In the genomic region with DNA sequence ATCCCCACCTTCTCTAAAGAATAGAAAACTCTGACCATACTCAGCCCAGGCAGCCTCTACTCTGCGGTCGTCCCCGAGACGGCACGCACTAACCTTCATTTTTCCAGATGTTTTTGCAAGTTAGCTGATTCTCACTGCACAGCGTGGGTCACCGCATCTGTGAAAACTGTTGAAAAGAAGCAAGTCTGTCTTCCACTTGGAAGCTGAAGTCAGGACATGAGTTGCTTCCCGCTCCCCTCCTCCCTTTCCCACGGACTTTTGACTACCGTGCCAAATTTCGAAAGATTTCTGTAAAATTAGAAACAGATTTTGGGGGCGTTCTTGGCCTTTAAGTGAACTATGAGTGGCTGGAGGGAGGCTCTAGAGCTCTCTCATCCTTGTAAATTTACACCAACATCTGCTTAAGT, we compare ENCODE assay signal across 9 mouse cellular contexts. TPM values are rescaled to one million over a fixed set of nuclear protein-coding genes. Genes with fewer than 3 reads are reported as not detected.
A peak's percentile ranks its signal among the peaks of the same experiment; 100 is the strongest.
DNase-seq lines count a peak whose midpoint lies in the region; ATAC-seq and TF ChIP-seq lines count a peak whose summit lies in the region.
"Had no signal": no experiment of that assay in that cellular context is flagged by ENCODE, and none has a peak within 500 bp of the region (broad histone marks: within the 10 kb centered on the region; RNA-seq: fewer than 3 reads in every experiment).

A gene (minus strand): TSS at position 323 of the 407 bp plus-strand sequence.

- H3K4me1 ChIP-seq in hindbrain, embryonic 12.5 days, result no peaks in the 10 kb centered on the region
- no peaks in the 10 kb centered on the region for H3K4me1 ChIP-seq in hindbrain, embryonic 16.5 days (ENCODE audit: control insufficient read depth, insufficient read depth, low read depth, low read length)
- H3K4me1 ChIP-seq in cortical plate, adult 2 months (ENCODE audit: control insufficient read depth, insufficient read depth, low read length), result no peaks in the 10 kb centered on the region; the same call in 1 of the 2 replicates
- H3K4me1 ChIP-seq in limb, embryonic 15.5 days, result peaks cover 5% of the 10 kb centered on the region; the same call in 1 of the 2 replicates

- no peaks in the 10 kb centered on the region for H3K36me3 ChIP-seq in hindbrain, embryonic 12.5 days
- H3K36me3 ChIP-seq in hindbrain, embryonic 16.5 days (ENCODE audit: control insufficient read depth, insufficient read depth, low read length), result no peaks in the 10 kb centered on the region
- no peaks in the 10 kb centered on the region for H3K36me3 ChIP-seq in limb, embryonic 15.5 days

- H3K4me2 ChIP-seq in hindbrain, embryonic 12.5 days (replicated peaks), result no peak within 1 kb of the TSS; the same call in 1 of the 2 replicates
- no peak within 1 kb of the TSS for H3K4me2 ChIP-seq in hindbrain, embryonic 16.5 days (ENCODE audit: low read length)
- peak within 1 kb of the TSS; percentile 42 for H3K4me2 ChIP-seq in limb, embryonic 15.5 days

- ATAC-seq in hindbrain, embryonic 12.5 days (ENCODE audit: low FRiP score), result no peak
- ATAC-seq in hindbrain, embryonic 16.5 days, result no peak
- peak; percentile 78 for ATAC-seq in limb, embryonic 15.5 days (ENCODE audit: insufficient number of reproducible peaks, low FRiP score, low TSS enrichment, low read depth)

- no peak within 1 kb of the TSS for H3K4me3 ChIP-seq in hindbrain, embryonic 12.5 days
- H3K4me3 ChIP-seq in hindbrain, embryonic 16.5 days (ENCODE audit: low read length), result no peak within 1 kb of the TSS
- H3K4me3 ChIP-seq in cortical plate, adult 2 months (ENCODE audit: insufficient read depth, low read length), result no peak within 1 kb of the TSS; the same call in 1 of the 2 replicates
- peak within 1 kb of the TSS; percentile 41 for H3K4me3 ChIP-seq in limb, embryonic 15.5 days

- DNase-seq in gastrocnemius, postnatal 4 days (ENCODE audit: low spot score in 2 of 2), result peak; percentile 19 to 41
- no peak for DNase-seq in right cerebral cortex, postnatal 36 days (ENCODE audit: low spot score in 2 of 2)
- no peak for DNase-seq in Muller cell, postnatal 12 days (ENCODE audit: inconsistent ontology term)
- no peak for DNase-seq in urinary bladder, postnatal 36 days (ENCODE audit: low spot score in 2 of 2)

- WGBS in hindbrain, embryonic 12.5 days, result 63% methylated on average over 12 of the region's 12 CpGs
- WGBS in hindbrain, embryonic 16.5 days, result 75% methylated on average over 12 of the region's 12 CpGs
- 25% methylated on average over 12 of the region's 12 CpGs for WGBS in limb, embryonic 15.5 days

- H3K27ac ChIP-seq in hindbrain, embryonic 12.5 days, result peak within 1 kb of the TSS; percentile 60; the same call in 1 of the 2 replicates
- H3K27ac ChIP-seq in hindbrain, embryonic 16.5 days (ENCODE audit: low read depth, low read length), result no peak within 1 kb of the TSS
- H3K27ac ChIP-seq in cortical plate, adult 2 months (ENCODE audit: insufficient read depth, low read length), result peak within 1 kb of the TSS; percentile 80
- peak within 1 kb of the TSS; percentile 88 for H3K27ac ChIP-seq in limb, embryonic 15.5 days
- H3K27ac ChIP-seq: macrophage had no signal

- no peaks in the 10 kb centered on the region for H3K9me3 ChIP-seq in hindbrain, embryonic 12.5 days (replicated peaks)
- H3K9me3 ChIP-seq in hindbrain, embryonic 16.5 days (ENCODE audit: control insufficient read depth, low read length), result no peaks in the 10 kb centered on the region
- no peaks in the 10 kb centered on the region for H3K9me3 ChIP-seq in limb, embryonic 15.5 days

- H3K27me3 ChIP-seq in hindbrain, embryonic 12.5 days, result no peaks in the 10 kb centered on the region
- H3K27me3 ChIP-seq in hindbrain, embryonic 16.5 days (replicated peaks; ENCODE audit: control insufficient read depth, insufficient read depth, low read length), result no peaks in the 10 kb centered on the region
- no peaks in the 10 kb centered on the region for H3K27me3 ChIP-seq in limb, embryonic 15.5 days

- no peak for TF ChIP-seq POLR2A in cortical plate, adult 2 months (IDR thresholded peaks at IDR 0.05; ENCODE audit: extremely low read depth, insufficient read depth, low read length)

- H3K9ac ChIP-seq in hindbrain, embryonic 12.5 days, result no peak within 1 kb of the TSS
- no peak within 1 kb of the TSS for H3K9ac ChIP-seq in hindbrain, embryonic 16.5 days (ENCODE audit: low read depth, low read length)
- H3K9ac ChIP-seq in limb, embryonic 15.5 days, result 0 out of 2 replicates have a peak within 1 kb of the TSS, but pooled peaks have one; percentile 14

- no peak for TF ChIP-seq CTCF in cortical plate, adult 2 months (IDR thresholded peaks at IDR 0.05; ENCODE audit: extremely low read depth, insufficient read depth, low read length)

RNA-seq across cellular contexts. Expression of the gene that starts here (rescaled TPM):
- polyA plus RNA-seq in hindbrain, embryonic 12.5 days (2016; fragmentation: Nextera tagmentation; extraction: Ambion mirVana), result 3.1 and 5.9 TPM in 2 replicates
- polyA plus RNA-seq in hindbrain, embryonic 16.5 days (2015; fragmentation: Nextera tagmentation; extraction: Ambion mirVana), result 1.5 and 1.9 TPM in 2 replicates
- 3.8 and 3.9 TPM in 2 replicates for polyA plus RNA-seq in cortical plate, adult 2 months (2012; rRNA removed)
- 10 to 100 TPM; 61.8 to 66.9 TPM for total RNA-seq in gastrocnemius, postnatal 4 days (2021)
- polyA plus RNA-seq in limb, embryonic 15.5 days (2015; fragmentation: Nextera tagmentation; extraction: Ambion mirVana), result 26.5 and 37.0 TPM in 2 replicates

Comparison
In these comparisons a context has a peak if more than half of its experiments do, and no peak if none do; other contexts are left out.
1. DNase-seq: peak in gastrocnemius, postnatal 4 days (2 of 2); none in right cerebral cortex, postnatal 36 days (0 of 2), Muller cell, postnatal 12 days (single experiment) and urinary bladder, postnatal 36 days (0 of 2).